Mouse (Mus musculus) lung, embryonic 14.5 days (tissue): ENCODE measurements at regions not wholly inside any gene's neighbourhood (a gene's known extent, or its start where the extent isn't known, plus 50 kb on each side); places are given as distances from the start of the nearest gene placed in this dataset.

Experiments used
- ATAC-seq: fragments of 200-750 bp; cut with Nextera tagmentation; 2 replicates; pipeline ENCODE4 v1.8.0; 2017; ENCODE audit warnings: mild to moderate bottlenecking, moderate TSS enrichment, moderate library complexity; ENCODE audit not compliant: insufficient read depth
- DNase-seq: peaks from one replicate; pipeline ENCODE4 v3.0.0-alpha.2; 2015
- H3K27ac ChIP-seq: fragments of 300-500 bp; sonication (generic); 2 replicates; pipeline ENCODE4 v1.5.1; 2014; ENCODE audit warnings: low read depth, mild to moderate bottlenecking, moderate library complexity
- H3K27me3 ChIP-seq: fragments of 300-500 bp; sonication (generic); 2 replicates; pipeline ENCODE4 v1.6.1; 2014; ENCODE audit warnings: low read length, control low read depth; ENCODE audit not compliant: insufficient read depth
- H3K36me3 ChIP-seq: fragments of 300-500 bp; sonication (generic); 2 replicates; pipeline ENCODE4 v1.6.1; 2014; ENCODE audit warnings: control low read depth; ENCODE audit not compliant: insufficient read depth
- H3K4me1 ChIP-seq: fragments of 300-500 bp; sonication (generic); 2 replicates; pipeline ENCODE4 v1.6.1; 2014; ENCODE audit warnings: antibody characterized with exemption, control low read depth; ENCODE audit not compliant: insufficient read depth
- H3K4me2 ChIP-seq: fragments of 300-500 bp; sonication (generic); 2 replicates; pipeline ENCODE4 v1.6.1; 2014; ENCODE audit warnings: mild to moderate bottlenecking
- H3K4me3 ChIP-seq: fragments of 300-500 bp; sonication (generic); 2 replicates; pipeline ENCODE4 v1.5.1; 2014; ENCODE audit warnings: low read depth, low read length
- H3K9ac ChIP-seq: fragments of 300-500 bp; sonication (generic); 2 replicates; pipeline ENCODE4 v1.6.1; 2014
- H3K9me3 ChIP-seq: fragments of 300-500 bp; sonication (generic); 2 replicates; pipeline ENCODE4 v1.6.1; 2016; ENCODE audit warnings: low read depth, low read length, control low read depth
- CTCF ChIP-seq: IDR thresholded peaks from 2 replicates; pipeline ENCODE4 v1.5.1; 2016; ENCODE audit warnings: antibody characterized with exemption, low read depth
- WGBS: fragments of 180-500 bp; shearing (Covaris S2); extraction: QIAGEN DNeasy Blood & Tissue Kit; methylation state at CpG from one replicate; pipeline ENCODE4 v1.1.7; 2014; 5-methylcytosine and 5-hydroxymethylcytosine counted together

DNA sequence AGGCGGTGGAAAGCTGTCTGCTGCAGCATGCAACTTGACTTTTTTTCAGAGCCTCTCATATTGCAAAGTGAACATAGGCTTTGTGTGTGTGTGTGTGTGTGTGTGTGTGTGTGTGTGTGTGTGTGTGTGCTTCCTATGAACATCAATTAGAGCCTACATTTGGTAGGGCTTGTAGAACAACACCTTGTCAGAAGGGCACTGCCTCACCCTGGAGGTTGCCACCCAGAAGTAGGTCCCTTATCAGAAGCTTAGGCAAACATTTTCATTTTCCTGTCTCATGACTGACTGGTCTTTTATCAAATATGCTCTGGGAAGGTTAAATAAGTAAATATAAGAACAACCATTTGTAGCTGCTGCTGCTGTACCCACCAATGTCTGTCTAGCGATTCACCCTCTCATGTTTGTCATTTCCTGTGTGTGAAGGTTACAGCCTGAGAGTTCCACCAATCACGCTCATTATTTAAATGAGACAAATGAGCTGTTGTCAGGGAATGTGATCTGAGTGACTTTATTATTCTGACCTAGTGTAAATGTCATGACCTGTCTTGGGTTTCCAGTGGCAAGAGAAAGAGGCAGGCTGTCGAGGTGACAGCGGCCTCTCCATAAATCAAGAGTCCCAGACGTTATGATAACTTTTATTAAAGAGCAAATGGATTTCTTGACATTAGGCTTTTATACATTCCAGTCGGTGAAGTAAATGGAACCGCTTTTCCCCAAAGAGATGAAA lies 310.1 kb downstream of the Irx1 start:
- H3K4me3 ChIP-seq, result no peak overlapping the region
- whole genome bisulfite sequencing, result 15% methylated on average over 8 of the region's 8 CpGs
- TF ChIP-seq CTCF, result no peak
- H3K4me2 ChIP-seq, result no peak overlapping the region
- H3K9ac ChIP-seq, result no peak overlapping the region
- no peaks in the 10 kb centered on the region for H3K4me1 ChIP-seq
- no peak for ATAC-seq
- no peaks in the 10 kb centered on the region for H3K9me3 ChIP-seq
- no peak overlapping the region for H3K27ac ChIP-seq
- 0 out of 2 replicates have a peak, but pooled peaks cover 5% of the 10 kb centered on the region for H3K27me3 ChIP-seq
- H3K36me3 ChIP-seq, result no peaks in the 10 kb centered on the region
- DNase-seq, result peak; percentile 14

DNA sequence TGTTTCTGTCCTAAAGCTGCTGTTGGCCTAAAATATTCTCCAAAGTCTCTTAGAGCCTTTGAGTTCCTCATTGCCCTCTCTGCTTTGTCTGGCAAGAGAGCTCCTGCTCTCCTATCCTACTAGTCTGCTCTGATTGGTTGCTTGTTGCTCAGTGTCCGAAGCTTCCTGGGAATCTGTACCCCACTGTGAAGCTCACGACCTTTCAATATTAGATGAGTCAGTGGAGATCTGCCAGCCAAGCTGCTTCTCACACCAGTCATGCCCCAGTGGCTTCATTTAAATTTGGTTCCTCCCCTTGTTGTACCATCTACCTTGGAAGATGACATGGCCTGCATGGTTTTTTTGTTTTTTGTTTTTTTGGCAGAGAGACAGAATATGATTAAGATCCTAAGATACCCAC lies 313.6 kb downstream of the Irx1 start:
- TF ChIP-seq CTCF, result no peak
- Histone ChIP-seq H3K27ac (no peak overlapping the region), H3K4me3 (no peak overlapping the region), H3K4me2 (no peak overlapping the region), H3K9ac (no peak overlapping the region), H3K27me3 (no peaks in the 10 kb centered on the region; the same call in 1 of the 2 replicates), H3K4me1 (no peaks in the 10 kb centered on the region), H3K36me3 (no peaks in the 10 kb centered on the region), H3K9me3 (no peaks in the 10 kb centered on the region)
- DNase-seq (no peak), ATAC-seq (no peak)
- 25% methylated on average over 2 of the region's 2 CpGs for WGBS

DNA sequence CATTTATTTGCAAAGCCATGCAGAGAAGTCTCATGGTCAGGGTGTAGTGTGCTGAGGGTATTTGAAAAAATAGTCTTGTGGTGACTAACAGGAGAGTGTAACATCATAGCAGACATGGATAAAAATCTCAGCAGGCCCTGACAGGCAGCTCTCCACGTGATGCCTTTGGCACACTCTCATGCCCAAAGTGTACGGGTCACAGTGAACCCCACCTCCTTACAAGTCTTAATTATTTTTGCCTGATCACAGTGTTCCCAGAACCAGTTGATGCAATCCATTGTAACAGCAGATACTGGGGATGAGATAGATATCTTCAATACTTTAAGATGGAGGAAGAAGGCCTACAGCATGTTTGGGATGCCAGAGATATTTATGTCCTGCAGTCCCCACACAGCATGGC lies 314.5 kb downstream of the Irx1 start:
- 76% methylated on average over 2 of the region's 2 CpGs for WGBS
- H3K36me3 ChIP-seq, result no peaks in the 10 kb centered on the region
- TF ChIP-seq CTCF, result no peak

DNA sequence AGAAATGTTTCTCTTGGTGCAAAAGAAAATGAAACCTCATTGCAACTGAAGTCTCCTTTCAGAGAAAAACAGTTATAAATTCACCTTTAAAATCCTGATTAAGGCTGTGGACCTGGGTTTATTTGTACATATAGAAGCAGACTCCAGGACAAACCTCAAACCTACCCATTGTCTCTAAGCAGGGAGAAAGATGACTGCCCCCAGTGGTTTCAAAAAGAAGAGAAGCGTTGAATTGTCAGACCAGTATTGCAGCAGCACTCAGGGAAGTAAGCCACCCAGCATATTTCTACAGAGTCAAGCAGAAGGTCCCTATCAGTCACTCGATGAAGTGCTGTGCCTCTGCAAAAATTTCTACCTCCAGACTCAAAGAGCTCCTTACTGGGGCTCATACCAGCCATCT lies 332.1 kb downstream of the Irx1 start:
- Histone ChIP-seq H3K4me1 (no peaks in the 10 kb centered on the region), H3K27me3 (no peaks in the 10 kb centered on the region), H3K27ac (no peak overlapping the region), H3K4me3 (no peak overlapping the region), H3K9ac (no peak overlapping the region), H3K9me3 (no peaks in the 10 kb centered on the region), H3K4me2 (no peak overlapping the region), H3K36me3 (no peaks in the 10 kb centered on the region)
- WGBS, result 53% methylated on average over 2 of the region's 2 CpGs
- no peak; the same call in 1 of the 2 replicates for TF ChIP-seq CTCF
- ATAC-seq (no peak), DNase-seq (no peak)

More for the DNA sequence above, 314.5 kb downstream of the Irx1 start:
- no peak overlapping the region for H3K4me2 ChIP-seq
- no peaks in the 10 kb centered on the region for H3K4me1 ChIP-seq
- no peak for ATAC-seq
- H3K27me3 ChIP-seq, result no peaks in the 10 kb centered on the region; the same call in 1 of the 2 replicates
- no peaks in the 10 kb centered on the region for H3K9me3 ChIP-seq
- no peak for DNase-seq
- no peak overlapping the region for H3K9ac ChIP-seq
- H3K4me3 ChIP-seq, result no peak overlapping the region
- H3K27ac ChIP-seq, result no peak overlapping the region

DNA sequence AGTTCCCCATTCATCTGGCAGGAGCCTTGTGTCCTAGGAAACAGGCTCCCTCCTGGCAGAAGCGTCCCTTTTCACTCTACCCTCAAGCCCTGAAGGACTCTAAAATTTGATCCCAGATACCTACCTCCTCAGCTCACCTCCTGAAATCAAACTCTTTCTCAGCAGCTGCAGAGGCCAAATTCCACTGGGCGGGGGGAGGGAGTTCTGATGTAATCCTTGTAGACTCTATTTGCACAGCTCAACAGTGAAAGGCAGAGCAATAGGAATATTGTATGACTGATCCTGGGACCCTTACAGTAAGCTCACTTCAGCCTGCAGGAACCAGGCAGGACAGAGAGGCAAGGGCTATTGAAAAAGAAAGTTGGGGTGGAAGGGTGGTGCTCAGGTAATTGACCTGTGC lies 346.3 kb downstream of the Irx1 start:
- no peak overlapping the region for H3K4me3 ChIP-seq
- no peak overlapping the region for H3K9ac ChIP-seq
- 34% methylated on average over 2 of the region's 2 CpGs for WGBS
- peaks cover 4% of the 10 kb centered on the region; the same call in 1 of the 2 replicates for H3K4me1 ChIP-seq
- no peak overlapping the region for H3K4me2 ChIP-seq
- ATAC-seq, result peak; percentile 78
- no peak for TF ChIP-seq CTCF
- no peaks in the 10 kb centered on the region for H3K36me3 ChIP-seq
- DNase-seq, result peak; percentile 47
- H3K27ac ChIP-seq, result peak overlapping the region; percentile 69
- H3K9me3 ChIP-seq, result no peaks in the 10 kb centered on the region
- no peaks in the 10 kb centered on the region for H3K27me3 ChIP-seq

DNA sequence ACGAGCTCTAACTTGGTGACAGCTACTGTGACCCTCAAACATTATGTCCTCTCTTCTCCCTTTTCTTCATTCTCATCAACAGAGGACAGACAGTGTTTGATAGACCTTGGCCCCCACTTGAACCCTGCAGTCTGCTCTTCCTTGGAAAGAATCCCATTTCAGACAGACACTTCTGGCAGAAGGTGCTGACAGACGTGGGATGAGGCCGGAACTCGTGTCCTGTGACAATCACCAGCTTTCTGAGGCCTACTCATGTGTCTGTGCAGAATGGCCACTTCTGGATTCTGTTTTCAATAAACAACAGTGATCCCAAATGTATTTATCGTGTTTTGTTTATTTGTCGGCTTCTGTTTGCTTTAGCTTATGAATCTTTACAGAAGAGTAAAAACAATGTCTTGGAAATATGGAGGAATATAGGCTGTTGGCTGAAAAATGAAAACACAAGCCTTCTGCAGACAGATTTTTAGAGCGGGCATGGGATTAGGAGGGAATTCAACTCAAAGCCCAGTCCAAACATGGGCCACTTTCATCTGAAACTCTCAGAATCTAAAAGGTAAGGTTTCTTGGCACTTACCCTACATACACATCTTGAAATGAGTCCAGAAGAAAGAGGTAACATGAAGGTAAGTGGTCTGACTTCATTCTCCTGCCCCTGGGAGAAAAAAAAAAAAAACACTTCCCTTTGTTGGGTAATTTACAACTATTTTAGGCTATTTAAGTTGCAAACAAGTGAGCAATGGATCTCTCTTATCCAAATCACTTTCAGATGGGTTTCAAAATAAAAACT lies 350.9 kb downstream of the Irx1 start:
- DNase-seq, result peak; percentile 79
- peak; percentile 80 for ATAC-seq
- Histone ChIP-seq H3K4me2 (no peak overlapping the region), H3K9me3 (no peaks in the 10 kb centered on the region), H3K36me3 (no peaks in the 10 kb centered on the region), H3K27ac (peak overlapping the region; percentile 76), H3K4me3 (no peak overlapping the region), H3K27me3 (no peaks in the 10 kb centered on the region), H3K4me1 (peaks cover 4% of the 10 kb centered on the region; the same call in 1 of the 2 replicates), H3K9ac (no peak overlapping the region)
- 27% methylated on average over 7 of the region's 7 CpGs for WGBS
- no peak for TF ChIP-seq CTCF

DNA sequence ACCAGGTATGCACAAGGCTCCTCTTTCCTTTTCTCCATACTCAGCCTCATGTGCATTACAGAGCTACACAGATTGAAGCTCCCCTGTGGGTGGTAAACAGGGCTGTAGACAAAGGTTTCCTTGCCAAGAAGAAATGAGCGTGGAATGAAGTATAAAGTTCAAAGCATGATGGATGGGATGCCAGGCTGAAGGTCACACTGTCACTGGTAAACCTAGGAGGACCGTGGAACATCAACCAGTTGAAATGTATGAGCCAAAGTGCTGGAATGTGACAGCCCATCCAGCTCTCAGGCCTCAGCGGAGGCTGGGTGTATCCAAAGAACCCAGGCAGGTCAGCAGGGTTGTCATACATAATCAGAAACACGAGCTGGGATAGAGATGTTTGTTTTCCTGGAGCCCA lies 381.0 kb downstream of the Irx1 start:
- Histone ChIP-seq H3K27ac (no peak overlapping the region), H3K36me3 (no peaks in the 10 kb centered on the region), H3K4me1 (no peaks in the 10 kb centered on the region), H3K9ac (no peak overlapping the region), H3K4me2 (no peak overlapping the region), H3K4me3 (no peak overlapping the region), H3K27me3 (no peaks in the 10 kb centered on the region), H3K9me3 (no peaks in the 10 kb centered on the region)
- ATAC-seq (no peak), DNase-seq (no peak)
- no peak for TF ChIP-seq CTCF
- 14% methylated on average over 4 of the region's 4 CpGs for WGBS
